Mouse (Mus musculus): ENCODE results near the gene Tspo2.

GRCm38 (mm10) chr17:48497986-48498385 is 46.7 kb upstream of the Tspo2 start:
- TF ChIP-seq GATA1 (IDR thresholded peaks at IDR 0.05; ENCODE audit: borderline replicate concordance, low read length) (no peak), FLI1 (IDR thresholded peaks at IDR 0.05; ENCODE audit: low read length) (no peak)

All from megakaryocyte, embryonic 14.5 days (primary cell).